Mouse (Mus musculus) T-cell, adult 2 months (primary cell): ENCODE measurements around the gene Eif6.

Experiments
- DNase-seq: peaks from one replicate; pipeline ENCODE4 v3.0.0; 2022; ENCODE audit warnings: low spot score

Eif6 gene

GRCm38 (mm10) chr2:155823722-155824121, 3.0 kb downstream of the Eif6 start:
- no peak for DNase-seq

- DNase-seq: no peak
These were observed 5.9 kb downstream of the Eif6 start for GRCm38 (mm10) chr2:155820779-155821178.

GRCm38 (mm10) chr2:155819449-155820251, 7.1 kb downstream of the Eif6 start:
- DNase-seq: no peak

GRCm38 (mm10) chr2:155819392-155819448, 7.5 kb downstream of the Eif6 start, which contains the start of gene BC029722:
Gene BC029722, minus strand, starts transcription at chr2:155819426.
- no peak for DNase-seq

GRCm38 (mm10) chr2:155818596-155819391, 7.9 kb downstream of the Eif6 start:
- DNase-seq: peak; percentile 96

- no peak for DNase-seq
These were observed 9.2 kb downstream of the Eif6 start for GRCm38 (mm10) chr2:155817301-155818245.

GRCm38 (mm10) chr2:155816179-155816578, 10.5 kb downstream of the Eif6 start:
- no peak for DNase-seq

GRCm38 (mm10) chr2:155814829-155815228, 11.9 kb downstream of the Eif6 start:
- DNase-seq: no peak

- no peak for DNase-seq
These were observed 14.1 kb downstream of the Eif6 start for GRCm38 (mm10) chr2:155812637-155813036.

- peak; percentile 79 for DNase-seq
These were observed 14.8 kb downstream of the Eif6 start for GRCm38 (mm10) chr2:155811821-155812396.

GRCm38 (mm10) chr2:155809620-155810019, 17.1 kb downstream of the Eif6 start:
- no peak for DNase-seq

GRCm38 (mm10) chr2:155807408-155807807, 19.3 kb downstream of the Eif6 start:
- DNase-seq: no peak

GRCm38 (mm10) chr2:155806548-155806947, 20.2 kb downstream of the Eif6 start:
- DNase-seq: no peak

GRCm38 (mm10) chr2:155805925-155806255, 20.8 kb downstream of the Eif6 start:
- no peak for DNase-seq

GRCm38 (mm10) chr2:155805231-155805924, 21.3 kb downstream of the Eif6 start:
- no peak for DNase-seq

- DNase-seq: no peak
These were observed 22.7 kb downstream of the Eif6 start for GRCm38 (mm10) chr2:155804053-155804452.

- DNase-seq: no peak
These were observed 24.0 kb downstream of the Eif6 start for GRCm38 (mm10) chr2:155802761-155803160.

- DNase-seq: no peak
These were observed 28.1 kb downstream of the Eif6 start for GRCm38 (mm10) chr2:155798613-155799012.

- DNase-seq: no peak
These were observed 31.9 kb downstream of the Eif6 start for GRCm38 (mm10) chr2:155794674-155795445.

GRCm38 (mm10) chr2:155792899-155793298, 33.8 kb downstream of the Eif6 start:
- DNase-seq: no peak
